Mouse (Mus musculus) liver, embryonic 13.5 days (tissue): ENCODE measurements at regions not wholly inside any gene's neighbourhood (a gene's known extent, or its start where the extent isn't known, plus 50 kb on each side); places are given as distances from the start of the nearest gene placed in this dataset.

Experiments
- ATAC-seq: fragments of 200-750 bp; cut with Nextera tagmentation; 2 replicates; pipeline ENCODE4 v1.8.0; 2017; ENCODE audit warnings: low read depth, mild to moderate bottlenecking, moderate number of reproducible peaks, moderate library complexity
- DNase-seq: peaks from one replicate; pipeline ENCODE4 v3.0.0; 2022
- H3K27ac ChIP-seq: fragments of 300-500 bp; sonication (generic); 2 replicates; pipeline ENCODE4 v1.5.1; 2015; ENCODE audit warnings: moderate library complexity, mild to moderate bottlenecking, inconsistent platforms
- H3K27me3 ChIP-seq: fragments of 300-500 bp; sonication (generic); 2 replicates; pipeline ENCODE4 v1.6.1; 2015; ENCODE audit warnings: mild to moderate bottlenecking, inconsistent platforms
- H3K36me3 ChIP-seq: fragments of 300-500 bp; sonication (generic); 2 replicates; pipeline ENCODE4 v1.6.1; 2015; ENCODE audit warnings: mild to moderate bottlenecking, inconsistent platforms
- H3K4me1 ChIP-seq: fragments of 300-500 bp; sonication (generic); replicated peaks from 2 replicates; pipeline ENCODE4 v1.6.1; 2015; ENCODE audit warnings: inconsistent platforms
- H3K4me2 ChIP-seq: fragments of 300-500 bp; sonication (generic); 2 replicates; pipeline ENCODE4 v1.6.1; 2015; ENCODE audit warnings: inconsistent platforms, mild to moderate bottlenecking, moderate library complexity
- H3K4me3 ChIP-seq: fragments of 300-500 bp; sonication (generic); replicated peaks from 2 replicates; pipeline ENCODE4 v1.5.1; 2015; ENCODE audit warnings: mild to moderate bottlenecking, inconsistent platforms
- H3K9ac ChIP-seq: fragments of 300-500 bp; sonication (generic); 2 replicates; pipeline ENCODE4 v1.6.1; 2015; ENCODE audit warnings: mild to moderate bottlenecking, inconsistent platforms
- H3K9me3 ChIP-seq: fragments of 300-500 bp; sonication (generic); replicated peaks from 2 replicates; pipeline ENCODE4 v1.6.1; 2016; ENCODE audit warnings: inconsistent platforms
- WGBS: fragments of 180-500 bp; shearing (Covaris S2); methylation state at CpG from one replicate; pipeline ENCODE4 v1.1.7; 2015; ENCODE audit not compliant: insufficient replicate concordance; 5-methylcytosine and 5-hydroxymethylcytosine counted together

- no peak overlapping the region for H3K4me3 ChIP-seq
- no peaks in the 10 kb centered on the region for H3K4me1 ChIP-seq
- WGBS = 65% methylated on average over 14 of the region's 14 CpGs
- no peak overlapping the region for H3K4me2 ChIP-seq
- H3K9me3 ChIP-seq = no peaks in the 10 kb centered on the region
- ATAC-seq (no peak), DNase-seq (no peak)
- no peaks in the 10 kb centered on the region for H3K36me3 ChIP-seq
- H3K27ac ChIP-seq = no peak overlapping the region
- H3K9ac ChIP-seq = no peak overlapping the region
- H3K27me3 ChIP-seq = no peaks in the 10 kb centered on the region
Measured at GRCm38 (mm10) chr12:104560934-104561565, 87.9 kb upstream of the Gsc start.

- Histone ChIP-seq H3K4me1 (no peaks in the 10 kb centered on the region), H3K4me3 (no peak overlapping the region), H3K27ac (no peak overlapping the region), H3K4me2 (no peak overlapping the region), H3K9me3 (no peaks in the 10 kb centered on the region), H3K27me3 (no peaks in the 10 kb centered on the region), H3K9ac (no peak overlapping the region), H3K36me3 (no peaks in the 10 kb centered on the region)
- no peak for ATAC-seq
- no peak for DNase-seq
- 46% methylated on average over 4 of the region's 4 CpGs for WGBS
Measured at GRCm38 (mm10) chr12:104557761-104558160, 84.6 kb upstream of the Gsc start.

- DNase-seq (no peak), ATAC-seq (no peak)
- H3K27ac ChIP-seq = no peak overlapping the region
- H3K9ac ChIP-seq = no peak overlapping the region
- H3K4me2 ChIP-seq = no peak overlapping the region
- no peaks in the 10 kb centered on the region for H3K36me3 ChIP-seq
- H3K9me3 ChIP-seq = no peaks in the 10 kb centered on the region
- no peak overlapping the region for H3K4me3 ChIP-seq
- WGBS = 71% methylated on average over 10 of the region's 10 CpGs
- H3K4me1 ChIP-seq = no peaks in the 10 kb centered on the region
- no peaks in the 10 kb centered on the region for H3K27me3 ChIP-seq
Measured at GRCm38 (mm10) chr12:104557307-104557706, 84.2 kb upstream of the Gsc start.

GRCm38 (mm10) chr12:104548586-104548985, 75.5 kb upstream of the Gsc start:
- Histone ChIP-seq H3K9ac (no peak overlapping the region), H3K4me2 (no peak overlapping the region), H3K9me3 (no peaks in the 10 kb centered on the region), H3K27me3 (no peaks in the 10 kb centered on the region), H3K4me1 (no peaks in the 10 kb centered on the region), H3K4me3 (no peak overlapping the region), H3K27ac (no peak overlapping the region), H3K36me3 (no peaks in the 10 kb centered on the region)
- ATAC-seq (no peak), DNase-seq (no peak)
- 77% methylated on average over 2 of the region's 2 CpGs for WGBS

GRCm38 (mm10) chr12:104547561-104547960, 74.4 kb upstream of the Gsc start:
- no peak overlapping the region for H3K4me2 ChIP-seq
- no peak overlapping the region for H3K9ac ChIP-seq
- no peaks in the 10 kb centered on the region for H3K9me3 ChIP-seq
- no peaks in the 10 kb centered on the region for H3K4me1 ChIP-seq
- DNase-seq (no peak), ATAC-seq (no peak)
- no peak overlapping the region for H3K27ac ChIP-seq
- H3K4me3 ChIP-seq = no peak overlapping the region
- 61% methylated on average over 3 of the region's 3 CpGs for WGBS
- H3K27me3 ChIP-seq = no peaks in the 10 kb centered on the region
- H3K36me3 ChIP-seq = no peaks in the 10 kb centered on the region

GRCm38 (mm10) chr12:104545993-104546769, 73.1 kb upstream of the Gsc start:
- H3K36me3 ChIP-seq = no peaks in the 10 kb centered on the region
- no peak overlapping the region for H3K27ac ChIP-seq
- no peaks in the 10 kb centered on the region for H3K9me3 ChIP-seq
- no peak overlapping the region for H3K9ac ChIP-seq
- no peak overlapping the region for H3K4me3 ChIP-seq
- H3K4me1 ChIP-seq = no peaks in the 10 kb centered on the region
- H3K4me2 ChIP-seq = no peak overlapping the region
- DNase-seq (no peak), ATAC-seq (no peak)
- 76% methylated on average over 20 of the region's 20 CpGs for WGBS
- H3K27me3 ChIP-seq = no peaks in the 10 kb centered on the region

GRCm38 (mm10) chr12:104539911-104540310, 66.8 kb upstream of the Gsc start:
- no peak overlapping the region for H3K9ac ChIP-seq
- H3K4me2 ChIP-seq = no peak overlapping the region
- no peaks in the 10 kb centered on the region for H3K9me3 ChIP-seq
- H3K27me3 ChIP-seq = no peaks in the 10 kb centered on the region
- ATAC-seq = no peak
- H3K4me1 ChIP-seq = no peaks in the 10 kb centered on the region
- H3K36me3 ChIP-seq = no peaks in the 10 kb centered on the region
- no peak overlapping the region for H3K27ac ChIP-seq
- WGBS = 77% methylated on average over 7 of the region's 7 CpGs
- DNase-seq = no peak
- H3K4me3 ChIP-seq = no peak overlapping the region

GRCm38 (mm10) chr12:104538436-104538835, 65.3 kb upstream of the Gsc start:
- Histone ChIP-seq H3K27ac (no peak overlapping the region), H3K4me2 (no peak overlapping the region), H3K9ac (no peak overlapping the region), H3K36me3 (no peaks in the 10 kb centered on the region), H3K9me3 (no peaks in the 10 kb centered on the region), H3K27me3 (no peaks in the 10 kb centered on the region), H3K4me3 (no peak overlapping the region), H3K4me1 (no peaks in the 10 kb centered on the region)
- DNase-seq (no peak), ATAC-seq (no peak)
- WGBS = 70% methylated on average over 2 of the region's 2 CpGs

- DNase-seq (no peak), ATAC-seq (no peak)
- Histone ChIP-seq H3K36me3 (no peaks in the 10 kb centered on the region), H3K9me3 (no peaks in the 10 kb centered on the region), H3K27me3 (no peaks in the 10 kb centered on the region), H3K9ac (no peak overlapping the region), H3K4me1 (no peaks in the 10 kb centered on the region), H3K4me3 (no peak overlapping the region), H3K27ac (no peak overlapping the region), H3K4me2 (no peak overlapping the region)
- 31% methylated on average over 29 of the region's 29 CpGs for WGBS
Measured at GRCm38 (mm10) chr12:104531512-104532447, 58.6 kb upstream of the Gsc start.

- no peak for DNase-seq
- 51% methylated on average over 4 of the region's 4 CpGs for WGBS
- H3K9ac ChIP-seq = no peak overlapping the region
- no peaks in the 10 kb centered on the region for H3K4me1 ChIP-seq
- H3K4me2 ChIP-seq = no peak overlapping the region
- H3K36me3 ChIP-seq = no peaks in the 10 kb centered on the region
- H3K27ac ChIP-seq = no peak overlapping the region
- H3K4me3 ChIP-seq = no peak overlapping the region
- H3K9me3 ChIP-seq = no peaks in the 10 kb centered on the region
- no peak for ATAC-seq
- no peaks in the 10 kb centered on the region for H3K27me3 ChIP-seq
Measured at GRCm38 (mm10) chr12:104530586-104530985, 57.5 kb upstream of the Gsc start.
